Mouse (Mus musculus) olfactory bulb, adult 2 months (tissue): ENCODE results near the gene Rrbp1. TPM values are rescaled to one million over a fixed set of nuclear protein-coding genes. Genes with fewer than 3 reads are reported as not detected.

Source experiments
- H3K27ac ChIP-seq: fragments of 200-500 bp; 2 replicates; pipeline ENCODE4 v1.5.1; 2012; ENCODE audit warnings: low read depth, low read length; ENCODE audit not compliant: insufficient read depth
- H3K4me1 ChIP-seq: fragments of 200-500 bp; 2 replicates; pipeline ENCODE4 v1.6.1; 2012; ENCODE audit warnings: low read length; ENCODE audit not compliant: control insufficient read depth, insufficient read depth
- H3K4me3 ChIP-seq: fragments of 200-500 bp; 2 replicates; pipeline ENCODE4 v1.5.1; 2012; ENCODE audit warnings: mild to moderate bottlenecking, low read depth, low read length, moderate library complexity; ENCODE audit not compliant: insufficient read depth
- CTCF ChIP-seq: fragments of 200-500 bp; IDR thresholded peaks from 2 replicates; pipeline ENCODE4 v1.5.1; 2012; ENCODE audit warnings: low read depth, mild to moderate bottlenecking, low read length, moderate library complexity; ENCODE audit not compliant: insufficient read depth
- POLR2A ChIP-seq: fragments of 200-500 bp; IDR thresholded peaks from 2 replicates; pipeline ENCODE4 v1.6.1; 2012; ENCODE audit warnings: mild to moderate bottlenecking, low read depth, low read length, moderate library complexity; ENCODE audit not compliant: insufficient read depth
- WGBS: fragments of 180-500 bp; shearing (Covaris S2); methylation state at CpG from one replicate; pipeline ENCODE4 v1.1.7; 2018; 5-methylcytosine and 5-hydroxymethylcytosine counted together
- polyA plus RNA-seq: library from polyadenylated mRNA; stranded (reverse); fragments of >200 nt; gene quantifications from 2 replicates; pipeline ENCODE4 v1.2.4, GENCODE M21; 2012; ENCODE audit warnings: low replicate concordance; ENCODE audit not compliant: missing spikeins, insufficient read depth, insufficient read length

Gene Rrbp1
- polyA plus RNA-seq, 1 experiment: 180 TPM

- 91% methylated on average over 5 of the region's 5 CpGs for WGBS
- TF ChIP-seq POLR2A (no peak), CTCF (no peak)
- Histone ChIP-seq H3K4me1 (no peaks in the 10 kb centered on the region), H3K4me3 (no peak overlapping the region), H3K27ac (no peak overlapping the region)
These were observed 59.3 kb downstream of the Rrbp1 start for GRCm38 (mm10) chr2:143951546-143952315.

GRCm38 (mm10) chr2:143951028-143951420 is 60.0 kb downstream of the Rrbp1 start:
- WGBS: 84% methylated on average over 1 of the region's 1 CpGs
- TF ChIP-seq CTCF (no peak), POLR2A (no peak)
- Histone ChIP-seq H3K27ac (no peak overlapping the region), H3K4me1 (no peaks in the 10 kb centered on the region), H3K4me3 (no peak overlapping the region)

GRCm38 (mm10) chr2:143950290-143951027 is 60.6 kb downstream of the Rrbp1 start:
- WGBS: 89% methylated on average over 5 of the region's 5 CpGs
- Histone ChIP-seq H3K27ac (no peak overlapping the region), H3K4me3 (no peak overlapping the region), H3K4me1 (no peaks in the 10 kb centered on the region)
- TF ChIP-seq POLR2A: no peak
- no peak for TF ChIP-seq CTCF

- H3K4me1 ChIP-seq: no peaks in the 10 kb centered on the region
- 94% methylated on average over 6 of the region's 6 CpGs for WGBS
- TF ChIP-seq CTCF (no peak), POLR2A (no peak)
- H3K27ac ChIP-seq: no peak overlapping the region
- H3K4me3 ChIP-seq: no peak overlapping the region
These were observed 61.8 kb downstream of the Rrbp1 start for GRCm38 (mm10) chr2:143949217-143949616.

- TF ChIP-seq POLR2A (no peak), CTCF (no peak)
- 88% methylated on average over 4 of the region's 4 CpGs for WGBS
- no peaks in the 10 kb centered on the region for H3K4me1 ChIP-seq
- H3K27ac ChIP-seq: no peak overlapping the region
- no peak overlapping the region for H3K4me3 ChIP-seq
These were observed 62.6 kb downstream of the Rrbp1 start for GRCm38 (mm10) chr2:143948416-143948815.

- H3K4me3 ChIP-seq: no peak overlapping the region
- TF ChIP-seq POLR2A (no peak), CTCF (no peak)
- 84% methylated on average over 3 of the region's 3 CpGs for WGBS
- H3K27ac ChIP-seq: no peak overlapping the region
- H3K4me1 ChIP-seq: no peaks in the 10 kb centered on the region
These were observed 63.1 kb downstream of the Rrbp1 start for GRCm38 (mm10) chr2:143947981-143948380.

GRCm38 (mm10) chr2:143946399-143946798 is 64.7 kb downstream of the Rrbp1 start:
- no peak overlapping the region for H3K4me3 ChIP-seq
- WGBS: 88% methylated on average over 2 of the region's 2 CpGs
- TF ChIP-seq POLR2A (no peak), CTCF (no peak)
- no peaks in the 10 kb centered on the region for H3K4me1 ChIP-seq
- H3K27ac ChIP-seq: no peak overlapping the region

- 92% methylated on average over 7 of the region's 7 CpGs for WGBS
These were observed 65.5 kb downstream of the Rrbp1 start for GRCm38 (mm10) chr2:143945466-143946075.

GRCm38 (mm10) chr2:143944796-143945195 is 66.3 kb downstream of the Rrbp1 start:
- H3K4me3 ChIP-seq: no peak overlapping the region
- TF ChIP-seq POLR2A (no peak), CTCF (no peak)
- 95% methylated on average over 3 of the region's 3 CpGs for WGBS
- H3K4me1 ChIP-seq: no peaks in the 10 kb centered on the region
- H3K27ac ChIP-seq: no peak overlapping the region

More at GRCm38 (mm10) chr2:143945466-143946075, 65.5 kb downstream of the Rrbp1 start:
- TF ChIP-seq CTCF (no peak; the same call in 1 of the 2 replicates), POLR2A (no peak)
- Histone ChIP-seq H3K4me3 (no peak overlapping the region), H3K4me1 (no peaks in the 10 kb centered on the region), H3K27ac (no peak overlapping the region)
